ENCODE assay signal across 12 mouse cellular contexts in the genomic region with DNA sequence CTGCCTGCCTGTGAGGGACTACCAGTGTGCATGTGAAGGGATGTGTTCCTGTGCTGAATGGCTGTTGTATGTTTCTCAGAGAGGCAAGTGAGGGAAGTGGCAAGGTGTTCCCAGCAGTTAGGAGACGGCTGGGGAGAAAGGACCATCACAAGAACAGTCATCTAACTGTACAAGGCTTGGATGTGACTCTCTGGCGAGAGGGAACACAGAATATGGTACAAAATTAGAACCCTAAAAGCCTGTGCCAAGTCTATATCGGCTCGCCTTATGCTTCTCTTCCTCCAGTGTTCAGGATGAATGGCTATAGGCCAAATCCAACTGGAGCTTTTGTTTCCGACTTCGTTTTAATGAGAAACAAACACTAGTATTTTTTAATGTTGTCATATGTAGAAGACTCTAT.
A peak's percentile ranks its signal among the peaks of the same experiment; 100 is the strongest.
DNase-seq lines count a peak whose midpoint lies in the region.
"Had no signal": no experiment of that assay in that cellular context is flagged by ENCODE, and none has a peak within 500 bp of the region (broad histone marks: within the 10 kb centered on the region; RNA-seq: fewer than 3 reads in every experiment).

No protein-coding gene starts in this region.

- intact Hi-C loops in left cerebral cortex, postnatal 4 days (cut with DNase I), result no loop called here

- DNase-seq in left cerebral cortex, adult 11 months (ENCODE audit: low spot score), result peak; percentile 46
- no peak for DNase-seq in left cerebral cortex, postnatal 4 days
- DNase-seq in cerebellum, postnatal 10 days, result peak; percentile 7 to 23
- DNase-seq in layer of hippocampus, postnatal 36 days, result peak; percentile 12 to 36
- DNase-seq in right cerebral cortex, postnatal 4 days, result peak; percentile 6
- DNase-seq in lung, postnatal 36 days, result no peak
- DNase-seq in gastrocnemius, adult 18-20 months (ENCODE audit: low spot score), result no peak
- no peak for DNase-seq in testis, postnatal 10 days (ENCODE audit: low spot score)
- DNase-seq: adrenal gland, adult 2 months; gastrocnemius, postnatal 14 days; kidney, adult 11 months; spleen, adult 18-20 months had no signal

Comparison
In these comparisons a context has a peak if more than half of its experiments do, and no peak if none do; other contexts are left out.
1. DNase-seq: peak in left cerebral cortex, adult 11 months (single experiment), cerebellum, postnatal 10 days (2 of 2), layer of hippocampus, postnatal 36 days (2 of 2) and right cerebral cortex, postnatal 4 days (single experiment); none in left cerebral cortex, postnatal 4 days (single experiment), lung, postnatal 36 days (single experiment), gastrocnemius, adult 18-20 months (single experiment) and testis, postnatal 10 days (single experiment).